Mouse (Mus musculus): Measurements from ENCODE around the gene Olfr616.
"Not testable (repeated sequence)": the region's sequence is repeated elsewhere in the genome, so short reads cannot be mapped to it uniquely, and the experiment has no call there.

Gene Olfr616

GRCm38 (mm10) chr7:103569043-103569442 lies at the start of gene Olfr616:
TSS of gene Olfr616 (minus strand) at chr7:103569143.
- no peak for DNase-seq (ENCODE audit: low spot score in 2 of 2)

DNA sequence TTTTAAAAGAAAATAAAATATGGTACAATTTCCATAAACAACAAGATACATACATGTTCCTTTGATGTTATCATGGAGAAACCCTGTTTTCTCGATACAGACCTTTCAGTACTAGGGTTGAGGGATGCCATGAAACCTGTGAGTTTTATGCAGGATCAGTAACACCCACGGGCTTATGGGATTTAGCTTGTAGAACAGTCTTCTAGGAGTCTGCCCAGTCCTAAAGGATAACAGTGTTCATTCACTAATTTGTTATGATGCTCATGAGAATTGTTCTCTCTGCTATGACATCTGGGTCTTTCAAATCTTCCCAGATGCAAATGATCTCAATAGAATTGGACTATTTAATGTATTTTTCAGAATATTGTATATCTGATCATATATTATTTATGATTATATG lies 43.5 kb upstream of the Olfr616 start, which contains the start of gene Olfr620:
TSS of gene Olfr620 (minus strand) at position 101 of the 400 bp plus-strand sequence.
- DNase-seq (ENCODE audit: low spot score in 2 of 2): no peak

GRCm38 (mm10) chr7:103607425-103607824 lies 38.5 kb upstream of the Olfr616 start:
- no peak for DNase-seq (ENCODE audit: low spot score in 2 of 2)

DNA sequence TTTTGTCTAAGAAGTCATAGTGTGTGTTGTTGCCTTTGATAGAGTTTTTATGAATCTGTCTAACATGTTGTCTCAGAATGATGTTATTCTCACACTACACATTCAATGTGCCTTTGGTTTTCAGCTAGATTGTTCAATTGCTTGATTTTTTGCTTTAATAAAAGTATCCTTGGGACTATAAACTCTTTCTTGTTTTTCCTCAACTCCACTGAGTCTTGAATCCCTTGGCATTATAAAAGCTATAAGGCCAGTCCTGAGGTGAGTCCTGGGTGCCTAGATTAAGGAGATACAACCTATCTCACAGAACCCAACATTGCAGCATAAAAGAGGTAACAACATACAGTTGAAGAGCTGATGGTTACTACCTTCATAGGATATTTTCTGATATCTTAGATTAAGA lies 31.3 kb upstream of the Olfr616 start, which contains the start of gene Olfr619:
TSS of gene Olfr619 (plus strand) at position 301 of the 400 bp plus-strand sequence.
- DNase-seq (ENCODE audit: low spot score in 2 of 2): no peak

DNA sequence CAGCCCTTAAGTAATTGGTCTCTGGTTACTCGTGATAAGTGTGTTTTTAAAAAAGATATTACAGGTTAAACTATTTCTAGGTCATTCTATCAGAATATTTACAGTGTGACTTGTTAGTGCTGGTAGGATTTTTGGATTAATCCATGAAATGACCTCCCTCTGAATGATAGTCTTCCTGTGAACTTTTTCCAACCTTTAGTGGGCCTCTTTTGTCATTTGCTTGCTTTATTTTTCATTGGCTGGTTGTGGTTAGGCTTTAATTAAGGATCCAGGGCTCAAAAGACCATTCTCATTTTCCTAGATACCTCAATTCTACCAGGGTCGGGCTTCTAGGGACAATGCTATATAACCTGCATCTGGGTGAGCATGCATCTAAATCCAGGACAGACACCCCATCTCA lies 20.9 kb upstream of the Olfr616 start, which contains the start of gene Olfr618:
TSS of gene Olfr618 (plus strand) at position 301 of the 400 bp plus-strand sequence.
- no peak for DNase-seq (ENCODE audit: low spot score in 2 of 2)

DNA sequence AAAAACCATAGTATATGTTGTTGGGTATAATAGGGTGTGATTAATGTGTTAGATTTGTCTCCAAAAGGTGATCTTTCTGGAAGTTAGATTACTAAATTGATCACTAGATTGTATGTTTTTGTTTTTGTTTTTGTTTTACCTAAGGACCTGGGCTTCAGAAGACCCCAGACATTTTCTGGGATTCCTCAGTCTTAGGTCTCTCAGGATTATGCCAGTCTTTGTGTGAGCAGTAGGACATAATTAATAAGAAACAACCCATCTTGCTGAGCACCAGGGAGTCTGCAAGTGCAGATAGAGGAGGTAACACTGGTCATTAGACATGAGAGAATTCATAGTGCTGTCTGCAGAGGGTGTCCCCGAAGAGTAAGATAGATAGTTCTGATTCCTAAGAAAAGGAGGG lies 3.8 kb upstream of the Olfr616 start, which contains the start of gene Olfr617:
TSS of gene Olfr617 (plus strand) at position 301 of the 400 bp plus-strand sequence.
- no peak for DNase-seq (ENCODE audit: low spot score in 2 of 2)

GRCm38 (mm10) chr7:103555779-103556178 lies 13.2 kb downstream of the Olfr616 start, which contains the start of gene Olfr615:
TSS of gene Olfr615 (plus strand) at chr7:103556079.
- DNase-seq (ENCODE audit: low spot score in 2 of 2): no peak

DNA sequence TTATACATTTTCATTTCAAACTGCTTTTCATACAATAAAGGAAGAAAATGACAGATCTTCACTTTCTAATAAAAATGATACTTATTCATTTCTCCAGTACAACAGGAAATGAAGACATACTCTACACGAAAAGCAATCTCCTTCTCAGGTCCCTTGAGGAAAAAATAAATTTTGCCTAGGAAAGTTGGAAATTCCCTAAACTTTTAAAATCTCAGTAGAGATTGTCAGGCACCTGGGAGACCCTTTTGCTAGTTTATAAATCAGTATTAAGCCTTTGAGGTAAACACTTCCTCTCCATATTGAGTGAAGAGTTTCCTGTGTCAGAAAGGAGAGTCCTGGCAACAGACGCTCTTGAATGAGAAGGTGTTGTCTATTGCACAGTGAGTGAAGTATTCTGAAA lies 21.2 kb downstream of the Olfr616 start, which contains the start of gene Olfr613:
TSS of gene Olfr613 (plus strand) at position 301 of the 400 bp plus-strand sequence.
- no peak for DNase-seq (ENCODE audit: low spot score in 2 of 2)

DNA sequence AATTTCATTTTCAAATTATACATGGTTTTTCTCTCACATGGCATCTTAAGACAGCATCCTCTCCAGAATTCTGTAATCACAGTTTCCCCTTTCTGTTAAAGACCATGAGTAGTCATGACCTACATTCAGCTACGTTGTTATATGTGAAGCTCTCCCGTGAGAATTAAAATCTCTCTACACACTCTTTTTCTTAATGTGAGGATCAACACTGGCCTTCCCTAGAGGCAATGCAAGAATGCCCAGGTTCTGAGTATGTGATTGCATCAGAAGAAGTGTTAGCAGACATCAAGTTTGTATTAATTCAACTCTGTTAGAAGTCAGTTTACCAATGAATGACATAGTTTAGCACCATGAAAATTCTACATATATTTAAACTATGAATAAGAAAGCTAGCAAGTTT lies 26.3 kb downstream of the Olfr616 start, which contains the start of gene Olfr612:
TSS of gene Olfr612 (minus strand) at position 101 of the 400 bp plus-strand sequence.
- not testable (repeated sequence) for DNase-seq (ENCODE audit: low spot score in 2 of 2)

GRCm38 (mm10) chr7:103520746-103521145 lies 48.2 kb downstream of the Olfr616 start, which contains the start of gene Olfr611:
TSS of gene Olfr611 (minus strand) at chr7:103520846.
- not testable (repeated sequence) for DNase-seq (ENCODE audit: low spot score in 2 of 2)
